Mouse (Mus musculus) layer of hippocampus, postnatal 36 days (tissue): ENCODE measurements around the gene A930009A15Rik. TPM values are rescaled to one million over a fixed set of nuclear protein-coding genes. Genes with fewer than 3 reads are reported as not detected.

Experiments used
- DNase-seq, 2 experiments: peaks; one replicate each; pipeline ENCODE4 v3.0.0; 2022
- total RNA-seq, 2 experiments: library from RNA; stranded (reverse); gene quantifications; 2 replicates each; pipeline ENCODE4 v1.2.3; 2021

Gene A930009A15Rik
- total RNA-seq = under 1 TPM; 0.47 to 0.66 TPM

GRCm38 (mm10) chr10:115569712-115570491, at the start of gene A930009A15Rik:
Gene A930009A15Rik, plus strand, starts transcription at chr10:115569986.
- DNase-seq = no peak

DNA sequence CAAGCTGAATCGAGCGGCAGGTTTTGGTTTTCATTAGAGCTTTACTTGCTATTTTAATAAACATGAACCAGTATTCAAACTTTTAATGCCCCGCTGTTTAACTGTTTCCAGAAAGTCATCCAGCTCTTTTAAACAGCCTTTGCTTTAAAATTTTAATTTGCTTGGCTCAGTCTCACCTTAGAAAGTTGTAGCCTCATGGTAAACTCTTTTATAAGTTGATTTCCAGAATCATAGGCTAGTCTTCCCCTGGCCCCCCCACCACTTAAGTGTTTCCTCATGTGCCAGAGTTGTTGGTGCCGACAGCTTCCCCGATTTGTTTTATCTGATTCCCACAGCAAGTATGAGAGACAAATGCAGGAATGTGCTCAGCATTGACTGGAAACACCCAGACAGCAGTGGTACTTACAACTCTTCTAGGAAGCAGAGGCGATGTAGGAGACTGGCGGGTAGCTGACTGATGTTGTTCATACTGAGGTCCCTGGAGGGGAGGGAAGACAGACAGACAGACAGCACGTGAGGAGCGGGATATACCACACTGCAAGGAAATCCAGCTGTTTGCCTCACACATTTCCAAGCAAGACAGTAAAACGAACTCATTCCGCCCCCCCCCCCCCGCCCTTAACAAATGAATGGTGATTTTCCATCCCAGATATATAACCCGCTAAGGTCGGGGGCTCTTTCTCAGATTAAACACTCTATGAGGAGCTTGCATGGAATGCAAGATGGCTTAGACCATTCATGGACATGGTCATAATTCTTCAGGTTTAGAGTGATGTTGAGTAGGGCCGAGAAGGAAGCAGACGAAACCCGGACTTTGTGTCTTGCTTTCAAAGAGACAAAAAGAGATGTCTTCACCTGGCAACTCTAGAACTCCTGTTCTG, 49.3 kb upstream of the A930009A15Rik start:
- DNase-seq = no peak

GRCm38 (mm10) chr10:115521081-115521451, 48.7 kb upstream of the A930009A15Rik start:
- DNase-seq = no peak

DNA sequence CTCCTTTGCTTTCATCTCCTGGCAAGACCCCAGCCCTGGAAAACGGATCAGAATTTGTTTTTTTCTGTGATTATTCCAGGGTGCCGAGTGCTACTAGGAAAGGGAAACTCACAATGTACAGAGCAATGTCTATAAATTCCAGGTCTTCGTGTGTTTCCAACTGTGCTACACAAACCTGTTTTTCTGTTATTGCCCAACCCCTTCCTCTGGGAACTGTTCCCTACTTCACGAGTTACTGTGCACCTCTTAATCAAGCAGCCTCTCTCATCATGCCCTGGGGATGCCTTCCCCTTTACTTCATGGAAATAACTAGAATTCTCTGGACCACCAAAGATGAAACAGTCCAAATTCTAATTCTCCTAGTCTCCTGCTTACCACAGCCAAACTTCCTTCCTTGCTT, 40.9 kb upstream of the A930009A15Rik start:
- DNase-seq = no peak

DNA sequence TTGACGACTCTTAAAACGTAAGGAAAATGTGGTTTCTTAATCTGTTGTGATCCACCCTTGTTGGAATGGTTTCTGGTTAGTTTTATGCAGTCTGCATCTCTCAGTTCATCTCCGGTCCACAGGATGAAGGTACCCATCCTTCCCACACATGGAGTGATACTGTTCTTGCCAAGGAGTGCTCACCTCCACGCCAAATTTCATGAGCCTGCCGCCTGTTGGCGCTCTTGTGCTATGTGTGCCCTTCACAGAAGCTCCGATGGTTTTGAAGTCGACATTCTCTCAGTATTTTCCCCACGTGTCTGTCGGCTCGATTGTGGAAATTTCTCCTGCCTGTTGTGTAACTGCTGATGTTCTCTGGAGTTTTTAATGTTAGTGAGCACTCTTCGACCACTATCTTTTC, 40.0 kb upstream of the A930009A15Rik start:
- no peak for DNase-seq

DNA sequence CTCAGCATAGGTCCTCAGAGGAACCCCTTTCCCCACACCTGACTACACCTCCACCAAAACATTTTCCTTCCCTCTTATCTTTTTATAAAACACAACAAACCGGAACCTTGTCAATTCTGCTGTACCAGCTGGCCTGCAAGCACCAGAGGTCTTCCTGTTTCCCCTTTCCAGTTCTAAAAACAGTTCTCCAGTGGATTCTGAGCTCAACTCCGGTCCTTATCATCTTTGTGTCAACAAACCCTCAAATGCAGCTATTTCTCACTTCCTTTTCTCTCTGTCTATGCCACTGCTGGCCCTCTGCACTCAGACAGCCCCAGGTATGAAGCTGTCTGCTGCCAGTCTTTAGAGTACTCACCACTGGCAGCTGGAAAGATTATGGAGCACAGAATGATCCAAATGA, 39.0 kb upstream of the A930009A15Rik start:
- DNase-seq = no peak

GRCm38 (mm10) chr10:115542917-115543316, 26.9 kb upstream of the A930009A15Rik start:
- DNase-seq = no peak

GRCm38 (mm10) chr10:115550253-115550652, 19.5 kb upstream of the A930009A15Rik start:
- DNase-seq = no peak

- DNase-seq = no peak
Measured at GRCm38 (mm10) chr10:115551069-115551468, 18.7 kb upstream of the A930009A15Rik start.

DNA sequence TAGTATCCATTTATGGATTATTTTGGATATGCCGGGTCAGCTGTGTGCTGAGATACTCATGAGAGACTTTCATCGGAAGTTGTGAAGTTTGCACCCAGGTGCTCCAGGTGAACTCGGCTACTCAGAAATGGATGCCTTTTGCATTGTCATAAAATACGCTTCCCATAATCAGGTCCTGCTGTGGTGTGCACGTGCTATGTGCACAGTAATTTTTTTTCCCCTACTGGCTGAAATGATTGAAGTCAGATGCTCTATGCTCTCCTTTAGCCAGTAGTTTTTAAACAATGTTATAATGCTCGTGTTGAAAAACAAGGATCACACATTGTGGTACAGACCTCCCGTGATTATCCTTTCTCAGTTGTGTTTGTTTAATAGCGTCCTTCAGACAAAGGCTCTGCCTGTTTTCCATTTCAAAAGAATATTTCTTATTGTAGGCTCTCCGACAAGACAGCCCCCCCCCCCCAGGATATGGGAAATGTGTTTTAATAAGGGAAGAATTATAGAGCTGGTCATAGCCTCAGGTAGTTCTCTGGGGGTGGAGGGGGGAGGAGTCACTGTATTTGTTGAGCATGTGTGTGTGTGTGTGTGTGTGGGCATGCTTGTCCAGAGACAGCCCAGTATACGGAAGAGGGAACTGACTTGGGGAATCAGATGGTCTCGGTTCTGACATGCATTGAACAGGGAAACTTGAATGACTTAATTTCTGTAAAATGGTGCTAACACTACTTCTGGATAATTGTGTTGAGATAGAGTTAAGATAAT, 16.3 kb upstream of the A930009A15Rik start:
- no peak for DNase-seq

DNA sequence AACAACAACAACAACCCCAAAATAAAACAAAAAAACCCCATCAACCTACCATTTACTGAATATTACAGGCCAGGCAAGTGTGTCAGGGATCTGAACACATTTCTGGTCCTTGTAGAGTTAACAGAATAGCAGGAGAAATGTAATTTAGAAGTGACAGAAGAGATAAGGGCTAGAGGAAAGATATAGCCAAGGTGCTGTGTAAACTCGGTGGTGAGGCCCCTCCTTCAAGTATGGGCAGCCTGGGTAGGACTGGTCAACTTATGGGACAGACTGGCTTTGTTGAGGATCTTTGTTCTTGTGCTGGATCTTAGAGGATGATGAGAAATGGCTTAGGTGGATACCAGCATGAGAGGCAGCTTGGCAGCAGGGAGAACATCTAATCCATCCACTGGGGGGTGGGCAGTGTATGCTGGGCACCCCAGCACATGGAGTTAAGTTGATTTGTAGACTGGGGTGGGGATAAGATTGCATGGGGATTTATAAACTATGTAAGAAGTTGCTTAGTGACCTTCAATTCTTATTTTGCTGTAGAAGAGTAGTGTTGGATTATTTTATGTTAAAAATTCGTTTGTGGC, 14.5 kb upstream of the A930009A15Rik start:
- DNase-seq = no peak

GRCm38 (mm10) chr10:115556738-115557242, 13.0 kb upstream of the A930009A15Rik start:
- DNase-seq = no peak

DNA sequence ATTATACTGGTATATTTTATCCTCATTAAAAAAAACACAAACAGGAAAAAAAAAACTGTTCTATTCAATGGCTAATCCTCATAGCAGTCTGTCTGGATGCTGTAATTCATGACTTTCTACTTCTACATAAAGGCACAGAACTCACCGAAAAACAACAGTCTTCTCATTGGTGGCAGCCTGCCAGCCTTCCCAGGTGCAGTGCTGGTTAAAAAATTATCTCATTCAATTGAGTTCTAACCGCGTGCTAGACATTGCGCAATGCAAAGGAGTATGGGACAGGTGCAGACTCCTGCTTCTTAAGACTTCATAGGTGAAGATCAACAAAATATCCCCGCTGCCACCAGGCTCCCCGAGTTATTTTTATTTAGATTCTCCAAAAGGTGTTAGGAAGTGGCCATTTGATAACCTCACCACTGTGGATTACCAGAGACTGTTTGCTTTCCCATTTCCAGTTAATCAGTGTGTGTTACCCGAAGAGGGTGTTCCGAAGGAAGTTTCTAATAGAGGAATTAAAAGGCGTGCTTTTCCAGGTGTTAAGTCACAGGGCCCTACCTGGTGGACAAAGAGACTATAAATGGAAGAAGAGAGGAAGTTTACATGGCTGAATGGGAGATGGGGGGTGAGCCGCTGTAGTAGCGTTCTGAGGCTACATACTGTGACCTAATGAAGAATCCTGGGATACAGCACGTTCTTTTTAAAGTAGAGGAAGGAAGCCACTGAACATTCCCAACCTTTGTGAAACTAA, 8.5 kb upstream of the A930009A15Rik start:
- no peak for DNase-seq

- DNase-seq = no peak
Measured at GRCm38 (mm10) chr10:115562911-115563686, 6.7 kb upstream of the A930009A15Rik start.

GRCm38 (mm10) chr10:115563961-115564360, 5.8 kb upstream of the A930009A15Rik start:
- DNase-seq = no peak

DNA sequence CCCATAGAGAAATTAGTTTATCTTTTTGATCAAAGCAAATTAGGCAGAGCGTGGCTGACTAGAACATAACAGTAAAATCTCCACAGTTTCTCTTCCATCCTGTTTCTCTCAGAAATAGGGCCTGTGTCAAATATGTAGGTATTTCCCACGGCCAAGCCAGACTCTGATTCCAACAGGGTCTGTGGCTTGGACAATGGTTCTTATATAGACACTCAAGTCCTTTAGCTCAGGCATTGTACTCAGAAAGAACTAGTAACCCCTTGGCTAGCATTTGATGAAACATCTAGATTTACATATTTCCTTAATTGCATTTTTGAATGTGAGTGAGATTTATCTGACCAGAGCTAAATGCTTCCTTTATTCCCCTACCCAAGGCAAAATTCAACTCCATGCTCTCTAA, 791 bp downstream of the A930009A15Rik start:
- no peak for DNase-seq

- no peak for DNase-seq
Measured at GRCm38 (mm10) chr10:115571317-115571716, 1.5 kb downstream of the A930009A15Rik start.

- DNase-seq = no peak
Measured at GRCm38 (mm10) chr10:115571734-115572440, 2.1 kb downstream of the A930009A15Rik start.

DNA sequence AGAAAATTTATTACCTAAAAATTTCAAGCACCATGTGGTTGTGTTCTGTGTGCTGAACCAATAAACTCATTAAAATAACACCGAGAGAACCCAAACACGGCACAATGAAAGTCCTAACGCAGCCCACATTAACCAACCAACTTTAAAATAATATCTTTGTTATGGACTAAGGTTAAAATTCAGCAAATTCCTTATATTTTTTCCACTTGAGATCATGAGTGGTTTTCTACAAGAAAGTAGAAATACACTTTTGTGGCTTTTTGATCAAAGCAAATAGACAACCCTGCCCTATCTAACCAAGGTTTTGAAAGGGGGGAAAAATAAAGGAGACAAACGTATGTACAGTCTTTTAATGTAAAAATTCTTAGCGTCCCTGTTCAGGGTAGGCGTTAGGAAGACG, 9.3 kb downstream of the A930009A15Rik start:
- no peak for DNase-seq

- no peak for DNase-seq
Measured at GRCm38 (mm10) chr10:115579494-115579893, 9.7 kb downstream of the A930009A15Rik start.
